Mouse (Mus musculus) kidney, adult 2 months (tissue): Measurements from ENCODE around the gene Gm4981. TPM values are rescaled to one million over a fixed set of nuclear protein-coding genes. Genes with fewer than 3 reads are reported as not detected.
"Not testable (repeated sequence)": the region's sequence is repeated elsewhere in the genome, so short reads cannot be mapped to it uniquely, and the experiment has no call there.

Experiments used
- DNase-seq: peaks from one replicate; pipeline ENCODE4 v3.0.0; 2021
- H3K27ac ChIP-seq: fragments of 200-500 bp; 2 replicates; pipeline ENCODE4 v1.5.1; 2012; ENCODE audit warnings: low read depth, low read length, control low read depth, inconsistent platforms; ENCODE audit not compliant: insufficient read depth
- H3K27me3 ChIP-seq: fragments of 200-500 bp; replicated peaks from 2 replicates; pipeline ENCODE4 v1.6.1; 2012; ENCODE audit warnings: mild to moderate bottlenecking, moderate library complexity, low read length, inconsistent platforms; ENCODE audit not compliant: control insufficient read depth, insufficient read depth
- H3K36me3 ChIP-seq: fragments of 200-500 bp; 2 replicates; pipeline ENCODE4 v1.6.1; 2012; ENCODE audit warnings: mild to moderate bottlenecking, moderate library complexity, low read length, inconsistent platforms; ENCODE audit not compliant: control insufficient read depth, insufficient read depth
- H3K4me1 ChIP-seq: fragments of 200-500 bp; 2 replicates; pipeline ENCODE4 v1.6.1; 2011; ENCODE audit warnings: low read length; ENCODE audit not compliant: control insufficient read depth, insufficient read depth
- H3K4me3 ChIP-seq: fragments of 200-500 bp; 2 replicates; pipeline ENCODE4 v1.5.1; 2011; ENCODE audit warnings: mild to moderate bottlenecking, low read depth, low read length, control low read depth; ENCODE audit not compliant: insufficient read depth
- CTCF ChIP-seq: fragments of 200-500 bp; conservative IDR thresholded peaks from 2 replicates; pipeline ENCODE4 v1.5.1; 2011; ENCODE audit warnings: low read depth, mild to moderate bottlenecking, control low read depth, low read length, moderate library complexity, mixed read lengths; ENCODE audit not compliant: insufficient read depth, insufficient read length
- POLR2A ChIP-seq: fragments of 200-500 bp; IDR thresholded peaks from one replicate; pipeline ENCODE4 v1.6.1; 2011; ENCODE audit warnings: low read depth, low read length, control low read depth
- WGBS: fragments of 180-500 bp; shearing (Covaris S2); methylation state at CpG from one replicate; pipeline ENCODE4 v1.1.7; 2018; 5-methylcytosine and 5-hydroxymethylcytosine counted together
- polyA plus RNA-seq: library from polyadenylated mRNA; depleted of rRNA; stranded (reverse); fragments of >200 nt; gene quantifications from 2 replicates; pipeline ENCODE4 v1.2.3, GENCODE M21; 2012; rRNA removed

Gm4981 gene
- not detected in 2 replicates for polyA plus RNA-seq

DNA sequence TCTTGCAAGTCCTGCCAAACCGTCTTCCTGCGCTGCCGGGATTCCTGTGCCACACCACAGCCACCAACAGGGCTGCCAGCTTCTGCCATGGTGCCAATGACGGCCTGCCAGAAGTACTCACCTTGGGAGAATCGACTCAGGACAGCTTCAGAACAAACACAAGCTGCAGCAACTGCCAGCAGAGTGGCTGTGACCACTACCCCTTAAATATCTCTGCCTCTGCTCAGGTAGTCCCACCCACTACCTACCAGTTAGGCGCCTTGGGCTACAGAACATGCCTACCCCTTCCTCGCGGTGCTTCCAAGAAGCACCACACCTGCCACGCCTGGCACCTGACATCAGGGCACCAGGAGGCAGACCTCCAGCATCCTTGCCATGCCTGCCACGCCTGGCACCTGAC lies at the start of gene Gm4981:
Gm4981 (minus strand) TSS at position 89 of the 400 bp plus-strand sequence.
- 89% methylated on average over 10 of the region's 10 CpGs for WGBS
- no peak for DNase-seq
- H3K27me3 ChIP-seq, result no peaks in the 10 kb centered on the region
- TF ChIP-seq POLR2A, result no peak
- no peak for TF ChIP-seq CTCF
- H3K36me3 ChIP-seq, result no peaks in the 10 kb centered on the region
- H3K4me1 ChIP-seq, result no peaks in the 10 kb centered on the region
- no peak within 1 kb of the TSS for H3K4me3 ChIP-seq
- no peak within 1 kb of the TSS for H3K27ac ChIP-seq

DNA sequence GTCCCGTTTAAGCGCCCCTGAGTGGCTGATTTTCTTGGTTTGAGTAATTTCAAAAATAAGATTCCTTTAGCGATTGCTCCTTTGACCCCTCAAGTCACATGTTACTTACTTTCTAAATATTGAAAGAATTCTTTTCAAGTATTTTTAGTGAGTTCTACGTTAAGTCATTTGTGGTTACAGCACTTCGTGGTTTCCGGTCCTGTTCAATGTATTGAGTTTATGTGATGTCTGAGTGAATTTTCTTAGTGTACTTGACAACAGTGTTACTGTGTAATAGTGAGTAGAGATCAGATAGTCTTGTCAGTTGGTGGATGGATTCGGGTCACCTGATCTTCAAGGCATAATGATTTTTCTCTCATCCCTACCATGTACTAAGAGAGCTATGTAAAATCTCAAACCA lies 45.7 kb upstream of the Gm4981 start:
- TF ChIP-seq CTCF (no peak), POLR2A (no peak)
- H3K36me3 ChIP-seq, result peaks cover 14% of the 10 kb centered on the region

DNA sequence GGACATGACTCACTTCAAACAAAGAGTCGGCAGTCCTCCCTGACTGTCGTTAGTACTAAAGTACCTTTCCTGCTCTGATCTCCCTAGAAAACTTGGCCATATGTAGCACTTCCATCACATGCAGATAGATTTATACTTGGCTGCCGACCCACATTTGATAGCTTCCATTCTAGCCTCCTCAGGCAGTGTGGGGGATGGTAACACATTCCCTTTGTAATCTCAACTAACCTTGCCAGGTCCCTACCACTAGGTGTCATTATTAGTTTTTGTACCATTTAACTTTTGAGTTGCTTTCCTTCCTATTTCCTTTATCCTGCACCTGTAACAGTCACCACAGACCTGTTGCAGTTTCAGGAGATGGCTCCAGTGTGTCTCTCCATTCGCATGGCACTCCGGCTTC lies 22.0 kb upstream of the Gm4981 start:
- Histone ChIP-seq H3K36me3 (peaks cover 2% of the 10 kb centered on the region), H3K27me3 (no peaks in the 10 kb centered on the region), H3K4me1 (peaks cover 3% of the 10 kb centered on the region; the same call in 1 of the 2 replicates), H3K27ac (no peak overlapping the region), H3K4me3 (no peak overlapping the region)
- WGBS, result 52% methylated on average over 5 of the region's 5 CpGs
- peak; percentile 17 for DNase-seq
- TF ChIP-seq CTCF (no peak), POLR2A (no peak)

More for the DNA sequence above, 45.7 kb upstream of the Gm4981 start:
- no peaks in the 10 kb centered on the region for H3K4me1 ChIP-seq
- no peak overlapping the region for H3K4me3 ChIP-seq
- H3K27ac ChIP-seq, result no peak overlapping the region
- 90% methylated on average over 7 of the region's 7 CpGs for whole genome bisulfite sequencing
- DNase-seq, result no peak
- no peaks in the 10 kb centered on the region for H3K27me3 ChIP-seq

DNA sequence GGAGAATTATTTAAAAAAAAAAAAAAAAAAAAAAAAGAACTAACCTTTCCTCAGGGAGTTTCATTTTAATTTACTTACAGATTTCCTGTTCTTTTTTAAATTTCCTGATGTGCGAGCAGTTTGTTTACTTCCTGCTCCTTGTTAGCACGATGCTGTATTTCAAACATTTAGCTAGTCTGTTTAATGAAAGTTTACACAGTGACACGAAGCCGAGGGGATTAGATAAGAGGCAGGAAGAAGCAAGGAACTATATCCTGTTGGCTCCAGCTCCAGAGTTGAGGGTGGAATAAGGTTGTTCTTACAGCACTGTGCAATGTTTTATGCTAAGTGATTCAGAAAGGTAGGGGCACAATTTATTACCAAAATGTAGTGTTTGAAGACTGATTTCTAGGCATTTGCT lies 19.5 kb upstream of the Gm4981 start:
- Histone ChIP-seq H3K27me3 (no peaks in the 10 kb centered on the region), H3K27ac (peak overlapping the region; percentile 52), H3K36me3 (no peaks in the 10 kb centered on the region; the same call in 1 of the 2 replicates), H3K4me1 (peaks cover 3% of the 10 kb centered on the region; the same call in 1 of the 2 replicates), H3K4me3 (peak overlapping the region; percentile 86)
- DNase-seq, result no peak
- TF ChIP-seq POLR2A (no peak), CTCF (no peak)
- WGBS, result 0% methylated on average over 4 of the region's 4 CpGs

DNA sequence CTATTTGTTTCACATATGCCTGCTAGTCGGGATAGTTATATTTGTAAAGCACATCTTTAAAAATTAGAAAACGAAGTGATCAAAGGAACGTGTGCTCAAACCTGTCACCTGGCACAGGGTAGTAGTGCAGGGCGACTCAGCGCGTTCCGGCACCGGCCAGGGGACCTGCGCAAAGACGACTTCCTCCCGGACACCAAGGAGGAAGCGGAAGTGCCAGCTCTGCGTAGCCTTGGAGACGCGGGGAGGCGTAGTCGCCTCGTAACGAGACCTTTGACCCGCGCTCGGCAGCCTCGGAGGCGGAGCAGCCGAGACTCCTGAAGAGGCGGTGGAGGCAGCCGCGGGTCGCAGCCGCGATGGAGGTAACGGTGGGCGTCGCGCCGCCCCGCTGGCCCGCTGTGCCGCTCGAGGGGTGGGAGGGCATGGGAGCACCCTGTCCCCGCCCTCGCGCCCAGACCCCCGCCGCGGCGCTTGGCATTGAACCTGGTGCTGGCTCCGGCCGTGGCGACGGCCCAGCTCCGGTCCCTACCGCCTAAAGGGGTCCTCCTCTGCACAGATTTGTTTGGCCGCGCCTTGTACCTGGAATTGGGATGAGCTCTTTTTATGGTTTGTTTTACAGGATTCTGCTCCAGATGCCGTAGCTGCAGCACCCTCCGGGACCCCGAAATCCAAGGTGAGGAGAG lies 18.9 kb upstream of the Gm4981 start, which contains the start of gene Gcc2:
Gcc2 (plus strand) TSS at position 285 of the 680 bp plus-strand sequence.
- WGBS, result under 1% methylated on average over 58 of the region's 58 CpGs
- TF ChIP-seq POLR2A, result peak; percentile 87
- no peak for TF ChIP-seq CTCF
- peak within 1 kb of the TSS; percentile 66 for H3K27ac ChIP-seq

DNA sequence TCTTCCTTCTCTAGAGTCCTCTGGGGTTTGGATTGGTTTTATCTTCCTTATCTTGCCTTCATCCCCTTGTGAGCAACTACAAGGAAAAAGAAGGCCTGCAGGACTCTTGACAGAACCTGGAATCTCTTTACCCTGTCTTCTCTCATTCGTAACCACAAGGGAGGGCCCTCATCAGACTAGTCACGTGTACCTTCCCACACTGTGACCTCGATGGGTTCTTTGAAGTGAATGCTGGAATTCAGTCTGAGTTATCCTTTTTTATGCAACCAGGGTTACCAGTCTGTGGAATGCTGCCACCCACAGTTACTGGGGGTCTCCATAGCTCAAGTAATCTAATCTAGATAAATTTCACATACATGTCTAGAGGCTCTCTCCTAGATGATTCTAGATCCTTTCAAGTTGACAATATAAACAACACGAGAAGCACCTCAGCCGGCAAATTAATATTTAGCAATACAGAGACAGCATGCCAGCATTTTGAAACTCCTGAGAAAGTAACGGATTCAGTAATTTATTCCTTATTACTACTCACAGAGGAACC lies 18.2 kb upstream of the Gm4981 start:
- no peaks in the 10 kb centered on the region for H3K27me3 ChIP-seq
- peak; percentile 13 for DNase-seq
- H3K27ac ChIP-seq, result no peak overlapping the region
- peak overlapping the region; percentile 86 for H3K4me3 ChIP-seq
- 22% methylated on average over 6 of the region's 6 CpGs for WGBS
- TF ChIP-seq POLR2A (no peak), CTCF (no peak)
- peaks cover 3% of the 10 kb centered on the region; the same call in 1 of the 2 replicates for H3K4me1 ChIP-seq
- H3K36me3 ChIP-seq, result no peaks in the 10 kb centered on the region; the same call in 1 of the 2 replicates

More for the DNA sequence above, 18.9 kb upstream of the Gm4981 start, which contains the start of gene Gcc2:
- Histone ChIP-seq H3K4me3 (peak within 1 kb of the TSS; percentile 86), H3K27me3 (no peaks in the 10 kb centered on the region), H3K36me3 (no peaks in the 10 kb centered on the region; the same call in 1 of the 2 replicates), H3K4me1 (peaks cover 3% of the 10 kb centered on the region; the same call in 1 of the 2 replicates)
- peak; percentile 97 for DNase-seq

DNA sequence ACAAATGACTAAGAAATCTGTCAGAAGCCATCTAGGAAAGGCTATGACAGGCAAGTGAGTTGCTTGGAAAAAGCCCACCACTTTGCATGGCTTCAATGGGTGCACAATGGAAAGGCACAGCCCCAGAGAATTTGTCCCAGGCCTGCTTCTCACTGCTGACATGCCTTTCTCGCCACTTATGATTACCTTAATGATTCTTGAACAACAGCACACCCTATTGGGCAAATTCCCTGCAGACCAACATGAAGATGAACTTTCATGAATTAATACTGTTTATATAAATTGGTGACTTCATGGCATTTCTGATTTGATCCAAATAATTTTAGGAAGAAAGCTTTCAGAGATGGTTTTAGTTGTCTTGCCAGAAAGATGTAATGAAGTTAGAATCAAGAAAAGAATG lies 13.0 kb upstream of the Gm4981 start:
- no peak for DNase-seq
- no peaks in the 10 kb centered on the region for H3K36me3 ChIP-seq
- H3K27me3 ChIP-seq, result no peaks in the 10 kb centered on the region
- no peak overlapping the region for H3K27ac ChIP-seq
- TF ChIP-seq CTCF (no peak), POLR2A (no peak)
- WGBS, result 68% methylated on average over 1 of the region's 1 CpGs
- no peak overlapping the region for H3K4me3 ChIP-seq
- H3K4me1 ChIP-seq, result no peaks in the 10 kb centered on the region; the same call in 1 of the 2 replicates

DNA sequence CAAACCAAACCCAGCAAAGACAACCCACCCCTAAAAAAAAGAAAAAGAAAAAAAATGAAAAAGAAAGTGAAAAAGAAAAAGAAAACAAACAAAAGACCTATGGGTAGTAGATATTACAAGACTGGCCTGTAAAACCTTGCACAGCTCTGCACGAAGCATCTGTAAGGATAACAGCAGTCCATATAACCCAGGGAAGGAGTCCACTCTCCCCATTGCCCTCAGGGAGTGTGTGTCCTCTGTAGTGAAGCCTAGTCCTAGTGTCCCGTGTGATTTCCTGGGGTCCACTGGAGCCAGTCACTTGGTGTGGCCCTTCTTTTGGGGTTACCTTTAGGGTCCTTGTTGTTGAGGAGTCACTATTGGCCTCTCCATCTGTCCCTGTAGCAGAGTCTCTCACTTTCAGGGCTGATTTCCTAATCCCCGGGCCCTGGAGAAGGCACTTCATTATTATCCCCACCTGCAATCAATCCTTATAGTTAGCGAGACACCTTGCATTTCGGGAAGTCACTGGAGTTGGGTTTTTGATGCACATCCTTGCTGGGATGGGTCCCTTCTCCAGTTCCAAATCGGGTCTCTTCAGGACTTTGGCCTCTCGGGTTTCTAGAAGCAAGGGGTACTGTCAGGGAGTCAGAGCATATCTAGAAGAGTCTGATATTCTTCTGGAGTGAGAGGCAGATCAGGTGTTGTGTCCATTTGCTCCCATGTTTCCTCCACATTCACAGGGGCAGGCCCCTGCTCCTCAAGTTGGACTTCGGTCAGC lies 2.7 kb upstream of the Gm4981 start:
- WGBS, result 83% methylated on average over 8 of the region's 8 CpGs
- H3K4me1 ChIP-seq, H3K27me3 ChIP-seq, H3K27ac ChIP-seq, H3K4me3 ChIP-seq, H3K36me3 ChIP-seq: not testable (repeated sequence)
- DNase-seq, result peak; percentile 67

DNA sequence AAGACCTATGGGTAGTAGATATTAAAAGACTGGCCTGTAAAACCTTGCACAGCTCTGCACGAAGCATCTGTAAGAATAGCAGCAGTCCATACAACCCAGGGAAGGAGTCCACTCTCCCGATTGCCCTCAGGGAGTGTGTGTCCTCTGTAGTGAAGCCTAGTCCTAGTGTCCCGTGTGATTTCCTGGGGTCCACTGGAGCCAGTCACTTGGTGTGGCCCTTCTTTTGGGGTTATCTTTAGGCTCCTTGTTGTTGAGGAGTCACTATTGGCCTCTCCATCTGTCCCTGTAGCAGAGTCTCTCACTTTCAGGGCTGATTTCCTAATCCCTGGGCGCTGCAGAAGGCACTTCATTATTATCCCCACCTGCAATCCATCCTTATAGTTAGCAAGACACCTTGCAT lies 1.5 kb downstream of the Gm4981 start:
- not testable (repeated sequence) for H3K4me1 ChIP-seq, H3K4me3 ChIP-seq
- 89% methylated on average over 4 of the region's 4 CpGs for WGBS

More for the DNA sequence above, 1.5 kb downstream of the Gm4981 start:
- not testable (repeated sequence) for H3K36me3 ChIP-seq, H3K27me3 ChIP-seq, H3K27ac ChIP-seq
- peak; percentile 32 for DNase-seq
